Mouse (Mus musculus) lung, adult 2 months (tissue): ENCODE measurements at regions not wholly inside any gene's neighbourhood (a gene's known extent, or its start where the extent isn't known, plus 50 kb on each side); places are given as distances from the start of the nearest gene placed in this dataset.

Source experiments
- DNase-seq: peaks from one replicate; pipeline ENCODE4 v3.0.0; 2022
- H3K4me1 ChIP-seq: fragments of 200-500 bp; 2 replicates; pipeline ENCODE4 v1.6.1; 2011; ENCODE audit warnings: low read length; ENCODE audit not compliant: control insufficient read depth, insufficient read depth
- H3K4me3 ChIP-seq: fragments of 200-500 bp; replicated peaks from 2 replicates; pipeline ENCODE3; 2011; ENCODE audit warnings: low read depth, mild to moderate bottlenecking, control low read depth, low read length; ENCODE audit errors: extremely low read depth
- CTCF ChIP-seq: fragments of 200-500 bp; IDR thresholded peaks from 2 replicates; pipeline ENCODE4 v1.5.1; 2011; ENCODE audit warnings: mild to moderate bottlenecking, low read length, control low read depth; ENCODE audit not compliant: insufficient read depth
- POLR2A ChIP-seq: fragments of 200-500 bp; IDR thresholded peaks from 2 replicates; pipeline ENCODE4 v1.6.1; 2011; ENCODE audit warnings: low read depth, mild to moderate bottlenecking, control low read depth, low read length, borderline replicate concordance; ENCODE audit errors: extremely low read depth
- WGBS: fragments of 180-500 bp; shearing (Covaris S2); methylation state at CpG from one replicate; pipeline ENCODE4 v1.1.7; 2018; 5-methylcytosine and 5-hydroxymethylcytosine counted together

DNA sequence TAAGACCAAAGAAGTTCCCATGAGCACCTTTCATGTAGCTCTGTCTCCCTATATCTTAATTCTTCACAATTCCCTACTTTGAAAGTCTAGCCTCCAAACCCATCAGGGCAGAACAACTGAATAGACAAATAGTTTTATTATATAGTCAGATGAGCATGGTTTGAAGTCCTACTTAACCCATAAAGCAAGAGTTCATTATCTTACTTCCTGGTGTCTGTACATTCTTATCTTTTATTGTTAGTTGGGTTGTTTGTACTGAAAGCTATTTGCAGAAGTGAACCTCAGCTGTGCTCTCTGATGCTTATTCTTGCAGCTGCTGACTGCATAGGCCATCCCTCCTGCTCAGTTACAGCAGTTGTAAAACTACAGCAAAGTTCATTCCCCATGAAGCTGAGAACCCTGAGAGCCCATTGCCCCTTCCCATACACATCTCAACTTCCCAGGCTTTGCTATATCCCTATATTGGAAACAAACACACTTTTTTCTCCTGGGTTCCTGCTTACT lies 276.7 kb upstream of the Clnk start:
- no peaks in the 10 kb centered on the region for H3K4me1 ChIP-seq
- TF ChIP-seq CTCF (no peak), POLR2A (no peak)
- no peak for DNase-seq
- H3K4me3 ChIP-seq, result no peak overlapping the region

DNA sequence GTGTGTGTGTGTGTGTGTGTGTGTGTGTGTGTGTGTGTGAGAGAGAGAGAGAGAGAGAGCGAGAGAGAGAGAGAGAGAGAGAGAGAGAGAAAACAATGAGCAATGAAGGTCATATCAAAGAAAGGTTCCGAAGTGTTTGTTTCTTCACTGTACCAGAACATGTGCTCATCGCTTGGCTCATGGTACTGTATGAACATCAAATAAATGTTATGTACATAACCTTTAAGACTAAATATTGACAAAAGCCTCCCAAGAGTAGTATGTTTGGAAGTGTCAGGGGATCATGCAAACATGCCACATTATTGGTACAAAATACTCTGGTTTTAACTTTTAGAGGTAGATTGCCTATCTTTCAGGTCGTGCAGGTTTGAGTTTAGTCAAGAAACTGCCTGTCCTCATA lies 275.3 kb upstream of the Clnk start:
- H3K4me3 ChIP-seq, result no peak overlapping the region
- DNase-seq, result no peak
- no peaks in the 10 kb centered on the region for H3K4me1 ChIP-seq
- 74% methylated on average over 4 of the region's 4 CpGs for WGBS
- TF ChIP-seq CTCF, result no peak
- TF ChIP-seq POLR2A, result no peak

DNA sequence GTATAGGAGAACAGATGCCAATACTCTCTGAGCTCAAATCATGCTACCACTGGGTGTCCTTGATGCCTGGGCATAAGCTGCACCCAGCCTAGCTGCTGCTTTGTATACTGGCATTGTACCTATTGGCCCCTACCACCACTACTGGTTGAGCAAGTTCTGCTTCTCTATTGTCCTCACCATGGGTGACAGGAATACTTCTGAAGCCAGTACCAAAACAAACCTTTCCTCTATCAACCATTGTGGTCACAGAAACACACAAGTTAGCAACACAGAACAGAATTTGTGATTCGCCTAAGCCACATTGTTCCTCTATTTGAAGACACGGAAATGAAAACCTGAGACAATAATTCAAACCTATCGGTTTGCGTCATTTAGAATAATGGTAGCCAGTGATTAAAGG lies 274.3 kb upstream of the Clnk start:
- Histone ChIP-seq H3K4me3 (no peak overlapping the region), H3K4me1 (no peaks in the 10 kb centered on the region)
- 83% methylated on average over 4 of the region's 4 CpGs for WGBS
- TF ChIP-seq POLR2A (no peak), CTCF (no peak)
- DNase-seq, result no peak

DNA sequence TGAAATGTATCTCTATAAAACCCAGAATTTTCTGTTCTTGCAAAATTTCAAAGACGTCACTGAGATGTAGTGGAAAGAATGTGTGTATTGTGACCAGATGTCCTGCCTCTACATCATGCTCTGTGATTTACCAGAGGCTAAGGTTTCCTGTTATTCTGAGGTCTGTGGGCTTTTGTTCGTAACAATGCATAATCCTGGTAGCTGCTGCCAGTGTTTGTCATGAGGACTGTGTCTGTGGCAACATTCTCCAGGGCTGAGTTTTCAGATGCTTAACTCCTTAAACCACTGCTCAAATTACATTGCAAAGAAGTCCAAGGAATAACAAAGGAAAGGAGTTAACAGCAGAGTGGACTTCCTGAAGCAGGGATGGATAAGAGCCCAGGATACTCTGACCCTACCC lies 269.0 kb upstream of the Clnk start:
- no peak overlapping the region for H3K4me3 ChIP-seq
- TF ChIP-seq POLR2A (no peak), CTCF (no peak)
- no peaks in the 10 kb centered on the region for H3K4me1 ChIP-seq
- no peak for DNase-seq
- 28% methylated on average over 2 of the region's 2 CpGs for WGBS

DNA sequence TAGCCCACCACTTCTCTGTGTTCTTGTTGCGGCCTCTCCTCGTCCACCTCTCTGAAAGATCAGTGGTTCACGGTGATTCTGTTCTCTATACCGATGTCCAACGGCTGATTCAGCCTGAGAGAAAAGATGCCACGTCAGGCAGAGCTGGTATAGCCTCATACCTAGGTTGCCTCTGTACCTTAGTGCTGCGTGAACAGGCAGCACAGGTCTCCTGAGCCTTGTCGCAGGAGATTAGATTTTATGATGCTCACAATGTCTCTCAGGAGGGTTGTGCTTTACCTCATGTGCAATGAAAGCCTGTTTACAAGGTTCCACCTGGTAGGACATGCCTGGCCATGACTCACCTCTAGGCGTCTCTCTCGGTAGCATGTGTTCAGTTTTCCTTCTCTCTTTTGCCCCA lies 267.6 kb upstream of the Clnk start:
- 90% methylated on average over 10 of the region's 10 CpGs for WGBS
- H3K4me3 ChIP-seq, result no peak overlapping the region
- H3K4me1 ChIP-seq, result no peaks in the 10 kb centered on the region
- TF ChIP-seq POLR2A (no peak), CTCF (no peak)
- no peak for DNase-seq

DNA sequence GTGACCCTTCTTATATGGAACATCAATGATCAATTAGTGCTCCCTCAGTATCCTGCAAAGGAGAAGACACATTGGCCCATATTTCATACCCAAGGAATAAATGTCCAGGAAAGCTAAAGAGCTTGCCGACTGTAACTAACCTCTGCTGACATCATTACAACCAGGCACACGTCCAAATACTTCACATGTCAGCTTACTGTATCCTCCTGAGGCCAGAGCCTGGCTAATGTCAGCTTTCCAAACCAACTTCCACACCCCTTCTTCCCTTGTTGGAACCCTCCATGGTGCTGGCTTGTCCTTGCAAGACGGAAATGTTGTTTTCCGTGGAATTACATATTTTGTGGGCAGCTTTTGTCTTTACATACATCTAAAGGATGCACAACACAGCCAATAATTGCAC lies 267.0 kb upstream of the Clnk start:
- DNase-seq, result no peak
- Histone ChIP-seq H3K4me3 (no peak overlapping the region), H3K4me1 (no peaks in the 10 kb centered on the region)
- WGBS, result 42% methylated on average over 4 of the region's 4 CpGs
- TF ChIP-seq POLR2A (no peak), CTCF (no peak)

DNA sequence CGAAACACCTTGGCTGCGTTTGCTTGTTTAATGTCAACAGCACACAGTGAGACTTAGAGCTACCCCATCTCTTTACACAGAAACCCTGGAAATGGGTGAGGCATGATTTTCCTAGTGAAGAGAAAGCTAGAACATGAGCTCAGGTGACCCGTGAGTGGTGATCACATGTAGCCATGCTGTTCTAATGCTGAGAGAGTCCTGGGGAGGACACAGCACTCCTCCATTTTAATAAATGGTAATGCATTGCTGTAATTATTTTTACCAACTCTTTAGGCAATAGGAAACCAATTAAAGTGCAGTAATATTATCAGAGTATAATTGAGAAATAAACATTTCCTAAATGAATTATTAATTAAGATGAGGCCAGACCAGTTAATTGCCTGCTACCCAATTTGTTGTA lies 261.8 kb upstream of the Clnk start:
- WGBS, result 83% methylated on average over 3 of the region's 3 CpGs
- TF ChIP-seq CTCF (no peak), POLR2A (no peak)
- no peak overlapping the region for H3K4me3 ChIP-seq
- no peaks in the 10 kb centered on the region for H3K4me1 ChIP-seq
- DNase-seq, result no peak

DNA sequence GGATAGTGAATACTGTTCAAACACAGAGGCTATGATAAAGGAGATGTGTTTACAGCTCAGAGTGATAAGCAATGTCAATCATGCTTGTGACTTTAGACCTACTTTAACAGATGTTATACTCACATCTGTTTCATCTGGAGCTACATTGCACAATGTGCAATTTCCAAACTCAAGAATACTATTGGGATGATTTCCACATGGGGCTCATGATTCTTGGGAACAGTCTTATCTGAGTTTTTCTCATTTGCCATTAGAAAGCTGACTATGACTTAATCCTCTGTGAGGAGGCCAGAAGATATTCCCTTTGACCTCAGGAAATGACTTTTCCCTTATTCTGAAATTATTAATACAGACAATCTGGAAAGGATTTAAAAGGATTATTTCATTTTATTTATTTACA lies 252.3 kb upstream of the Clnk start:
- Histone ChIP-seq H3K4me3 (no peak overlapping the region), H3K4me1 (peaks cover 2% of the 10 kb centered on the region; the same call in 1 of the 2 replicates)
- no peak for DNase-seq
- no peak for TF ChIP-seq POLR2A
- no peak for TF ChIP-seq CTCF

DNA sequence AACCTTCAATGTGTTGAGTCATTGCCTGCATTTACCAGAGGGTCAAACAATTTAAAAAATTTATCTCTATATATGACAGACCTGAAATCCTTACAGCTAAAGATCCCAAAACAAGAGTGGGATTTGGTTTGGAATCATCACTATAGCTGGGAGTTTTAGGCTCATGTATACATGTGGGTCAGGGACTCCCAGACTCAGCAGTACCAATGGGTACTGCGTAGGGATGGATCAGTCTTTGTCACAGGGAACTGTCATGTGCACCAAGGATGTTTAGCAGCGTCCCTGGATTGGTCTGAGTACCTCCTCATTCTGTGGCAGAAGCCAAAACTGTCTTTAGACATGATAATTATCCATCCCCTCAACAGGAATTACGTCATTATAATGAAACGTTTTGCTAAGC lies 250.2 kb upstream of the Clnk start:
- Histone ChIP-seq H3K4me1 (no peaks in the 10 kb centered on the region), H3K4me3 (no peak overlapping the region)
- TF ChIP-seq POLR2A (no peak), CTCF (no peak)
- WGBS, result 81% methylated on average over 4 of the region's 4 CpGs
- DNase-seq, result no peak

DNA sequence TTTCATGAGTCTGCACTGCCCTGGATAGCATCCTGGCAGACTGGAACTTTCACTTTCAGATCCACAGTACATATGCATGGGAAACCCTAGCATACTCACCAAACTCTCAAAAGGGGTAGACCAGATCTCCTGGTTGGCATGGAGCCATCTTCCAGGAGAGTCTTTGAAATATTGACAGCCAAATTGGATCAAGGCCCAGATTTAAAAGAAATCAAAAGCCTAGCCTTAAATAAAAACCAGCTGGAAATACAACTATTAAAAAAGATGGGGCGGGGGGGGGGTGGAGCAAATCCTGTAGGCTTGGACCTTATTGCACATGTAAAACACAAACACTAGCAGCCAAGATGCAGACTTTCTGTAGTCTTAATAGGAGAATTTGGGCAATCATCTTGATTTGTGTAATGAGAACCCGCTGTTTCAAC lies 249.7 kb upstream of the Clnk start:
- Histone ChIP-seq H3K4me3 (no peak overlapping the region), H3K4me1 (no peaks in the 10 kb centered on the region)
- DNase-seq, result no peak
- TF ChIP-seq POLR2A, result no peak
- no peak for TF ChIP-seq CTCF
- 65% methylated on average over 2 of the region's 2 CpGs for WGBS
